Mouse (Mus musculus): ENCODE results near the gene Kif4.

The Kif4 gene

GRCm38 (mm10) chrX:100625546-100625801 lies at the start of gene Kif4:
Gene Kif4, plus strand, starts transcription at chrX:100625737.
- DNase-seq = no peak

DNA sequence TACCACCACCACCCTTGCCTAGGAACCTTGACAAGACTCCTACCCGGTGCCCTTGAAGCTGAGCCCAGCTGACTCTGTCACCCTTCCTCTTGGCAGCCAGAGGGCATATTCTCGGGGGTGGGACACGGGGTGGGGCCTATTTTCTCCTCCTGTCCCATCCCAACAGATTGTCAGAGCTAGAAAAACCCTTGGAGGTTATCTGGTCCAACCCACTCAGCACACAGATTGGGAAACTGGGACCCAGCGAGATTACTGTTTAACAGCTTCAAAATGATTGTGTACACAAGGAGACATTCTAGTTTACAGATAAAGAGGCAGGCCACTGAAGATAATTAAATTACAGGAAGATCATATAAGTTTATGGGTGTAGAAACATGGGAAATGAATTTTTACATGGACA lies 30.7 kb upstream of the Kif4 start, which contains the start of gene P2ry4:
Gene P2ry4, minus strand, starts transcription at position 79 of the 400 bp plus-strand sequence.
- DNase-seq = no peak

GRCm38 (mm10) chrX:100597439-100597838 lies 28.1 kb upstream of the Kif4 start:
- DNase-seq = peak; percentile 64

DNA sequence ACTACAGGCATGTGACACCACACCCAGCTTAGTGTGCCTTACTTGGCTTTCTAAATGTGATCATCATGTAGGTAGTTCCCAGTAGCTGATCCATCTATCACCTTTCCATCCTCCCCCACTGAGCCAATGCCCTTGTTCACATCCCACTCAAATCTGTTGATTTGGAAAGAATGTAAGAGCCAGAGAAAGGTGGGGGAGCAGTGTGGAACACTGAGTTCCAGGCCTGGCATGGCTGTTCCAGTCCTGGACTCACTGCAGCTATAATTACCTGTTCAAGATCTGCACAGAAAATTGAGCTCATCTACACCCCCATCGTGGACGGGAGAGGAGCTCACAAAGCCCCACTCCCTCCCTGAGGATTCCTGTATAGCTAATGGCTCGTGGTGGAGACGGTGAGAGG lies 25.8 kb upstream of the Kif4 start:
- no peak for DNase-seq

DNA sequence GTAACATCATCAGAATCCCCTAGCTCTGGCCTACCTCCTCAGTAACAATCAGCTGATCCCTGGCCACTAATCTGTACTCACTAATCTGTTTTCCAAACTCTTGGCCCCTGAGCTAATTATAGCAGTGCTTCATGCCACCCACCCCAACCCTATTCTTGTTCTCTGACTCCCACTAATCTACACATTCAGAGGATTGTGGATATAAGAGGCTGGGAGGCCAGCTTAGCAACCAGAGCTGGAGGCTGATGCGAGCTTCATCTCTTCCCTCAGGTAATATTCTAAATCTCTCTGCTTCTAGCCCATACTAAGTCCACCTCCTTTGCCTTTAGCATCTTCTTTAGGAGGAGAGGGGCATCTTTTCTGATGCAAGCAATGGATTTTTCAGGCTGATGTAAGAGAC lies 20.2 kb upstream of the Kif4 start, which contains the start of gene Arr3:
Gene Arr3, plus strand, starts transcription at position 184 of the 400 bp plus-strand sequence.
- DNase-seq = no peak

DNA sequence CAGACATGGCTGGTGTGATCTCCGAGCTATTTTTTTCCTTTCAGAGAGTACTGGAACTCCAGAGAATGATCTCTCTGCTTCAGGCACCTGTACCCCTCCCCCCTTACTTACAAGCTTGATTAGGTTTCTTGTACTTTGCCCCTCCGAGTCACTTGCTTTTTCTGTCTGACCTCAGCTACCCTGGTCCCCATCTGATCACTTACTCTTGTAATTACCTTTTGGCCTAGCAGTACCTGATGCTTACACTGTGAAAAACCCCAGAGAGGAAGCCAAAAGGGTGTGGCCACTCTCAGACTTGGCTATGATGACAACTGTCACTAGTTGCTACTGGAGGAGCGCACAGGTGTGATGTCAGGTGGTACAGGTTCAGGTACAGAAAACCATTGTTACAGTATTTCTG lies 7.0 kb upstream of the Kif4 start:
- no peak for DNase-seq

- DNase-seq = no peak
Observed at GRCm38 (mm10) chrX:100621366-100621765, 4.2 kb upstream of the Kif4 start.

GRCm38 (mm10) chrX:100624242-100624641 lies 1.3 kb upstream of the Kif4 start:
- DNase-seq = no peak

DNA sequence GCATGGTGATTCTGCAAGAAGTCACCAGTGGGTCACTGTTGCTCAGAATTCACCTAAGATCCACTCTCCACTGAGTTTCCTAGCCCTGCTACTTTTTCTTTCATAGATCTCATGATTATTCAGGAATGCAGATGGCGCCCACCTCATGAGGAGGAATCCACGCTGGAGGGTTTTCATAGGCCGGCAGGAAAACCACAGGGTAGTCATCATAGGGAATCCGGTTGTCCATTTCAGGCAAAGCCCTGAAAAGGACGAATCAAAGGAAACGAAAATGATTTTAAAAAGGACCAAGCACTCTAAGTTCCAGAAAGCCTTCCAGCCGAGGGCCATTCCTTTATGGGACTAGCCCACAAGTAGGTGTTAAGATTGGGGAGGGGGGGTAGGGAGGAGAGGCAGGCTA lies 391 bp upstream of the Kif4 start:
- peak; percentile 12 for DNase-seq

GRCm38 (mm10) chrX:100625802-100626793 lies 561 bp downstream of the Kif4 start, which contains the start of gene Pdzd11:
Gene Pdzd11, minus strand, starts transcription at chrX:100626568.
- DNase-seq = peak; percentile 96

- no peak for DNase-seq
Observed at GRCm38 (mm10) chrX:100629076-100629475, 3.5 kb downstream of the Kif4 start.

DNA sequence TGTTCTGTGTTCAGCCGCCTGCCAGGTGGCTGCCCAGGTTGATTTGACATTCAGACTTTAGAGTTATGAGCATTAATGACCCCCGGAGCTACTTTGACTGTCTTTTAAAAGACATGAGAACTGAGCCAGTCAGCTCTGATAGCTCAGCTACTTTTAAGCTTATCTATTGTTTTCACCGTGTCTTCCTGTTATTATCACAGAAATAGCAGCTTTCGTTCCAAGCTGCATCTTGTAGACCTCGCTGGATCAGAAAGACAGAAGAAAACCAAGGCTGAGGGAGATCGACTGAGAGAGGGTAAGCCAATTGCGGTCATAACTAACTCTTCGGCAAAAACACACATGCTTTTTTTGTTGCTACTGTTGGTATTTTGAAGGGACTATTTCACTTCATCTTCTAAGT lies 12.9 kb downstream of the Kif4 start:
- DNase-seq = no peak

- DNase-seq = no peak
Observed at GRCm38 (mm10) chrX:100652848-100653247, 27.3 kb downstream of the Kif4 start.

DNA sequence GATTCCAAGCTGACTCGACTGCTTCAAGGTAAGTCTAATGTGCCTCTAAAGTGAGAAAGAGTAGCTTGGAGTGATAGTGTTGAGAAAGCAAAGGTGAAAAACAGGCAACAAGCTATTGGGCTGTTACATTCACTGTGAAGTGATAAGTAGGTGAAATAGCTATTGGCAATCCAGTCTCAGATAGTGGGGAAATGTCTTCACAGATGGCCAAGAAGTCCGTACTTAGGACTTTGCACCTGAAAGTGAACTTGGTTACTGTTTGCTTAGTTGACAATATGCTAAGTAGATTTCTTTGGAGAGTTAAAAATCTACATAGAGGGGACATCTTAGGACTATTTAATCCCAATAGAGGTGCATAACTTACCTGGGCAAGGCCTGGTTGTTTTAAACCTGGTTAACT lies 39.3 kb downstream of the Kif4 start:
- DNase-seq = no peak

GRCm38 (mm10) chrX:100678204-100678603 lies 52.7 kb downstream of the Kif4 start:
- DNase-seq = no peak

DNA sequence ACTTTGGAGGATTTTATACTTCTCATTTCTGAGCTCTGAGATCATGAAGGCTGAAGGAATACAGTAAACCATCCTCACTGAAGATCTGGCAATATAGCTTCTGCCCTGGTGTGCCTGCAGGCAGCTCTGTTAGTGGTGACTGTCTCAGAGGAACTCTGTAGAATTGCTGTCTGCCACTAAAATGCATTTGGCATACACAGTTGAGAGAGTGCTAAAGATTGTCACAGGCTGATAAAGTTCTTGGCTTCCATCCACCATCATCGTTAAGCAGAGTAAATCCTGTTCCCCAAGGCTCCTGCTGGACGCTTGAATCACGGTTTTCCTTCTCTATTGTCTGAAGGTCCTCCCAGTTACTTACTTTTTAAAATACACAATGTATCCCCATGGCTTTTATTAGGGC lies 61.0 kb downstream of the Kif4 start:
- DNase-seq = no peak

DNA sequence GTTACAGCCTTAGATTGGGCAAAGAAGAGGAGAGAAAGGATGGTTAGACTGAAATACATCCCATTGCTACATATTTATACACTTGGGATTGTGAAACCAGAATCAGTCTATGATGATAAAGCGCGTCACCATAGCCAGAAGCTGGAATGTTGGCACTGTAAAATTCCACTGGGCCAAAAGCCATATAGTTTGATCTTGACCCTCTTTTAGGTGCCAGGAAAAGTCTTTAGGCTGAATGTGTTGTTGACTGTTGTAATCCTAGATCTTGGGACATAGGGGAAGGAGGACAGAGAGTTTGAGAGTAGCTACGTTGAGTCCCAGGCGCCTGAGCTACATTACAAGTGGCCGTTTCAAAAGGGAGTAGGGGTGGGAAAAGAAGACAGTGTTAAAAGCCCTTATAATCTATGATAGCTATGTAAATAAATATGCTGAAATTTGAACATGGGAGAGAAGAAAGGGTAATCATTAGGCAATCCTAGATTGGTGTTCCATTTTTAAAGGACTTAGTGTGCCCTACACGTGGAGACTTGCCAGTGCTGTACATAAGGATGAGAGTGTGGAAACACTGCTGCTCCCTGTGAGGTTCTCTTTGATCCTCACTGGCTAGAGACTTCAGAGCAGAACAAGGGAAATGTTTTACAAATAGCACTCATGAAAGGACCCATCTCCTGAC lies 62.0 kb downstream of the Kif4 start:
- no peak for DNase-seq

- DNase-seq = no peak
Observed at GRCm38 (mm10) chrX:100688033-100688370, 62.5 kb downstream of the Kif4 start.

DNA sequence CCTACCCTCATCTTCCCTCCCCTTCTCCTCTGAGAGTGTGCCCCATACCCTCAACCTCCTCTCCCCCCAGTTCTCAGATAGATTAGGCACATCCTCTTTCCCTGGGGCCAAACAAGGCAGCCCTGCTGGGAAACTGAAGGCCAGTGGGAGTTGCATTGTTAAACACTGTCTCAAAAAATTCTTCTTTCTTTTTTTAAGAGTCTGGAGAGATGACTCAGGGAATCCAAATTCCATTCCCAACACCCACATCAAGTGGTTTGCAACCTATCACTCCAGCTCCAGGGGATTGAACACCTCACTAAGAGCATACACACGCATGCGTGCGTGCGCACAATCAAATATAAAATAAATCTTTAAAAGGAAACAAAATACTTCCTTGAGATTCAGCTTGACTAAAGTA lies 71.2 kb downstream of the Kif4 start:
- DNase-seq = no peak

DNA sequence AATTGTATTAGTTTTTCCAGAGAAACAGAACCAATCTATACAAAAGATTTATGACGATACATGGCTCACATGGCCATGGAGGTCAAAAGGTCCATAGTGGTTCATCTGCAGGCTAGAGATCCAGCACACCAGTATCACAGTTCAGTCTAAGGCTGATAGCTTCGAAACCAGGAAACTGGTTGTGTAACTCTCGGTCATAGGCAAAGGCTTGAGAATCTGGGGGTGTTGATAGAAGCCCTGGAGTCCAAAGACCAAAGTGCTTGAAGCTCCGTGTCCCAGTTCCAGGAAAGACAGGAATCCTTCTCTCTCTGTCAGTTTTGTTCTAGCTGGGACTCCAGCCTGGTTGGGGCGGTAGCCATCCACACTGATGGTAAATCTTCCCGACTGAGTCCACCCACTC lies 82.5 kb downstream of the Kif4 start:
- DNase-seq = no peak

GRCm38 (mm10) chrX:100716173-100716572 lies 90.6 kb downstream of the Kif4 start:
- no peak for DNase-seq

- peak; percentile 20 for DNase-seq
Observed at GRCm38 (mm10) chrX:100728947-100729346, 103.4 kb downstream of the Kif4 start.

DNA sequence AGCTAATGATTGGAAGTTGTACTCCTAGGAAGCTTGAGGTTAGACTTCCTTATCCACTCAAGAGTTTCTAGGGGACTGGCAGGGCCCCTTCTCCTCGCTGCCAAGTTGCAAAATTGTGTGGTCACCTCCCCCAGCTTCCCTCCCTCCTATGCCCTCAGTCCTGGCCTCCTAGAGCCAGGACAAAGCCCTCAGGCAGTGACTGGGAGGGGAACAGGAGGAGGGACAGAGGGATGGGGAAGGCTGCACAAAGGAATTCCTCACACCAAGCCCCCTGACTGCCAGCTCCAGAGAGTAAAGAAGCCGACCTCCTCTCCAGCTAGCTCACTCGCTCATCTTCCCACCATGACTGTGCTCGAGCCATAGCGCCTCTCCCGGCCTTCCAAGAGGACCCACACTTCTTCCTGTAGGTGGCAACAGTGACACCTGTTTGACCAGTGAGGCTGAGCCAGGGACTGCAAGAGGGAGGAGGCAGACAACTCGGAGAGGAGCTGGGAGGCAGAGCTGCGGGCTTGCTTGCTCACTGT lies 104.2 kb downstream of the Kif4 start, which contains the start of gene Gdpd2:
Gene Gdpd2, plus strand, starts transcription at position 209 of the 524 bp plus-strand sequence.
- peak; percentile 70 for DNase-seq

DNA sequence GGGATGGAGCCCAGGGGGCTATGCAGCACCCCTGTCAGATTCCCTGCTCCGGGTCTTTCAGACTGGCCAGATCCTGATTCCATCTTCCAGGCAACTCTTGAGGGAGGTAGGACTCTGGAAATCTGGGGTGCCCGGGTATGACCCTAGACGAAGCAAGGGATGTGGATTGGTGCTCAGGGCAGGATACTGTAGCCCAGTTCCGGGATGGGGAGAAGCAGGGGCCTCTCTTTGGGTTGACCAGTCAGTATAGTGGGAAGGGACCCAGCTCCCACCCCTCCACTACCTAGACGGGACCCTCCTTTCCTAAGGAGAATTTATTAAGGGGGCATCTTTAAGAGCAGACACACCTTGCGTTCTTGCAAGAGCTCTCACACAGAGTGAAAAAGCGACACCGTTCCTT lies 104.7 kb downstream of the Kif4 start:
- no peak for DNase-seq
